Comparison of ENCODE assay signal across 26 mouse cellular contexts in genomic region chr17:14744010-14744409, GRCm38 (mm10). TPM values are rescaled to one million over a fixed set of nuclear protein-coding genes. Genes with fewer than 3 reads are reported as not detected.
"Had no signal": no experiment of that assay in that cellular context is flagged by ENCODE, and none has a peak within 500 bp of the region (broad histone marks: within the 10 kb centered on the region; RNA-seq: fewer than 3 reads in every experiment).

No protein-coding gene starts in this region.

- H3K27ac ChIP-seq: heart, adult 2 months; heart, embryonic 13.5 days; heart, embryonic 15.5 days; hindbrain, embryonic 10.5 days; hindbrain, embryonic 12.5 days; hindbrain, embryonic 14.5 days; kidney, embryonic 15.5 days; layer of hippocampus, adult 2 months; left cerebral cortex, adult 2 months; limb, embryonic 13.5 days; limb, embryonic 15.5 days; liver, embryonic 12.5 days; liver, embryonic 14.5 days had no signal

- H3K4me3 ChIP-seq: gastrocnemius, adult 2 months; heart, adult 2 months; heart, embryonic 13.5 days; heart, embryonic 15.5 days; hindbrain, embryonic 10.5 days; hindbrain, embryonic 12.5 days; kidney, embryonic 15.5 days; layer of hippocampus, adult 2 months; left cerebral cortex, adult 2 months; limb, embryonic 13.5 days; limb, embryonic 15.5 days; liver, embryonic 12.5 days had no signal

- ATAC-seq: hindbrain, embryonic 16.5 days; inflammation-experienced regulatory T-cells, adult 6 months; intestine, embryonic 16.5 days; liver, embryonic 12.5 days had no signal

- H3K27me3 ChIP-seq: heart, embryonic 13.5 days; heart, embryonic 15.5 days; hindbrain, embryonic 12.5 days; kidney, embryonic 15.5 days; limb, embryonic 13.5 days; limb, embryonic 15.5 days; liver, embryonic 12.5 days had no signal

- DNase-seq: gastrocnemius, adult 2 months; gastrocnemius, postnatal 25 days; heart, adult 2 months; heart, postnatal 4 days; kidney, adult 18-20 months; kidney, adult 8-10 months; kidney, postnatal 10 days; kidney, postnatal 25 days; kidney, postnatal 4 days; left cerebral cortex, postnatal 4 days had no signal

- H3K9me3 ChIP-seq: heart, embryonic 13.5 days; heart, embryonic 15.5 days; hindbrain, embryonic 10.5 days; hindbrain, embryonic 12.5 days; kidney, embryonic 15.5 days; limb, embryonic 13.5 days; limb, embryonic 15.5 days; liver, embryonic 12.5 days had no signal

- H3K9ac ChIP-seq: heart, embryonic 13.5 days; heart, embryonic 15.5 days; hindbrain, embryonic 12.5 days; hindbrain, embryonic 14.5 days; kidney, embryonic 15.5 days; limb, embryonic 13.5 days; limb, embryonic 15.5 days; liver, embryonic 12.5 days; liver, embryonic 14.5 days had no signal

- H3K4me1 ChIP-seq: heart, embryonic 13.5 days; heart, embryonic 15.5 days; hindbrain, embryonic 10.5 days; hindbrain, embryonic 12.5 days; kidney, embryonic 15.5 days; limb, embryonic 13.5 days; limb, embryonic 15.5 days; liver, embryonic 12.5 days had no signal

- H3K4me2 ChIP-seq: heart, embryonic 13.5 days; heart, embryonic 15.5 days; hindbrain, embryonic 12.5 days; hindbrain, embryonic 14.5 days; kidney, embryonic 15.5 days; limb, embryonic 13.5 days; limb, embryonic 15.5 days; liver, embryonic 12.5 days had no signal

- H3K36me3 ChIP-seq: heart, embryonic 13.5 days; heart, embryonic 15.5 days; hindbrain, embryonic 10.5 days; hindbrain, embryonic 12.5 days; kidney, embryonic 15.5 days; limb, embryonic 13.5 days; limb, embryonic 15.5 days; liver, embryonic 12.5 days had no signal

RNA-seq across cellular contexts. Expression of gene Thbs2, which starts 50.0 kb away (rescaled TPM):
- total RNA-seq: granulocyte monocyte progenitor cell, adult 5-6 weeks had no signal
